Mouse (Mus musculus) ovary, postnatal 10 days (tissue): Measurements from ENCODE around the gene Parp6.

Experiments
- DNase-seq: peaks from one replicate; pipeline ENCODE4 v3.0.0; 2022; ENCODE audit warnings: low spot score

Gene Parp6

DNA sequence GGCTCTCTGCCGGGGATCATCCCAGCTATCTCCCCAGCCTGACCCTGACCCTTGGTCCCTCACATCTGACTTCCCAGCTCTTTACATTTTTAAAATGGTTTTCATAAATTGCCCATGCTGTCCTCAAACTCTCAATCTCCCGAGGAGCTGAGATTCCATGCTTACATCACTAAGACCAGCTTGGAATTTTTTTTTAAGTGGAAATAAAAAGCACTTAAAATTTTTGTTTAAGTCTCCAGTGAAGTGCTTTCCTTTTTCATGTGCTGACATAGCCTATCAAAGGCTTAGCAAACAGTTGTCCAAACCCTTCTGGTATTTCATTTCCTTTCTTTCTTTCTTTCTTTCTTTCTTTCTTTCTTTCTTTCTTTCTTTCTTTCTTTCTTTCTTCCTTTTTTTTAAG is 66.9 kb downstream of the Parp6 start:
- no peak for DNase-seq

DNA sequence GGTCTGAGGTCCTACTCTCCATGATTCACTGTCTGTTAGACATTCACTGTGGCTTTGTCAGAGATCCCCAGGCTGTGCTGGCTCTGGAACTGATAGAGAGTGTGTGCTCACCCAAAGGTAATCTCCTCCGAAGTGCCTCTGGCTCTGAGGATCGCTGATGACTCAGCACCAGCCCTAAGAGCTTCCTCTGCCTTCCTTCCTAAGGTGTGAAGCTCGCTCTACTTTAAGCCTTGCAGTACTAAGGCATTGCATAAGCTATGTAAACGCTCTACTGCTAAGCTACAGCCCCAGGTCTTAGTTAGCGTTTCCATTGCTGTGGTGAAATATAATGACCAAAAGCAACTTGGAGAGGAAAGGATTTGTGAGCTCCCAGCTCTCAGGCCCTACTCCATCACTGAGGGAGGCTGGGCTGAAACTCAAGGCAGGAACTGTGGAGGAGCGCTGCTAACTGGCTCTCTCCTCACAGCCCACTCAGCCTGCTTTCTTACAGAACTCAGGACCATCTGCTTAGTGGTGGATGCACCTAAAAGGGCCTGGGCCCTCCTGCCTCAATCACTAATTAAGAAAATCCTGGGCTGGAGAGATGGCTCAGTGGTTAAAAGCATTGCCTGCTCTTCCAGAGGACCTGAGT is 70.4 kb downstream of the Parp6 start:
- no peak for DNase-seq

DNA sequence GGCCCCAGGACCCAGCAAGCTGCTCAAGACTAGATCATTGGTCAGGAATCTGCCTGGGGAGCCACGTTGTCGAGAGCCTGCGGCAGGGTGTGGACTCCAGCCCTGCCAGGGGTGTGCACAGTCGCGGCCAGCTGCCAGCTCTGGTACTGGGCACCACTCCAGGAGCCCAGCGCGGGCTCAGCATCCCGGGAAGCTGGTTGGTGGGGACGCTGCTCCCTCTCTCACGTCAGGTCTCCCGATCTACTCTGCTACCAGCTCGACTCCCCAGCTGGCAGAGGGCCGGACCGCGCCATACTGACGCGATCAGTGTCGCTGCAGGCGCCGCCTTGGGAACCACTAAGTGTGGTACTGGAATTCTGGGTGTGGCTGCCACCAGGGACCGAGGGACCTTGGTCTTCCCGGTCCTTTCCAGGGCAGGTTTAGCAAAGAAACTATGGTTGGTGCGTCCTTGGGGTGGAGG is 74.6 kb downstream of the Parp6 start:
- DNase-seq, result peak; percentile 58

DNA sequence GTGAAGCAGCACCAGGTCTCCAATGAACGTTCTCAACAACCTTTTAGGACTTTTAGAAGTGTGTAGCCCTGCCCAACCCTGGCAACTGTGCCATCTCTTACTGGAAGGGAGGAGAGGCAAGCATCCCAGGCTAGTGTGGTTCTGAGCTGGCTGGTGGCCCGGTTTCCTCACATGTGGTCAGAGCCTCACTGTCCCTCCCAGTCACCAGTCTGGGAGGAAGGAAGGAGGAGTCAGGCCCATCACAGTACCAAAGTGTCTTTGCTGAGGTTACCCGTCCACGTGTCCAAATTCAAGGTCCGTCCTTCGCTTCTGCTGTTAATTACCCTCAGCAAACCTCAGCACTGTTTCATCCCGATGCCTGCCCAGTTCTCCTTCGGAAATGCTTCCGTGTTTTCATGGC is 75.1 kb downstream of the Parp6 start:
- no peak for DNase-seq

DNA sequence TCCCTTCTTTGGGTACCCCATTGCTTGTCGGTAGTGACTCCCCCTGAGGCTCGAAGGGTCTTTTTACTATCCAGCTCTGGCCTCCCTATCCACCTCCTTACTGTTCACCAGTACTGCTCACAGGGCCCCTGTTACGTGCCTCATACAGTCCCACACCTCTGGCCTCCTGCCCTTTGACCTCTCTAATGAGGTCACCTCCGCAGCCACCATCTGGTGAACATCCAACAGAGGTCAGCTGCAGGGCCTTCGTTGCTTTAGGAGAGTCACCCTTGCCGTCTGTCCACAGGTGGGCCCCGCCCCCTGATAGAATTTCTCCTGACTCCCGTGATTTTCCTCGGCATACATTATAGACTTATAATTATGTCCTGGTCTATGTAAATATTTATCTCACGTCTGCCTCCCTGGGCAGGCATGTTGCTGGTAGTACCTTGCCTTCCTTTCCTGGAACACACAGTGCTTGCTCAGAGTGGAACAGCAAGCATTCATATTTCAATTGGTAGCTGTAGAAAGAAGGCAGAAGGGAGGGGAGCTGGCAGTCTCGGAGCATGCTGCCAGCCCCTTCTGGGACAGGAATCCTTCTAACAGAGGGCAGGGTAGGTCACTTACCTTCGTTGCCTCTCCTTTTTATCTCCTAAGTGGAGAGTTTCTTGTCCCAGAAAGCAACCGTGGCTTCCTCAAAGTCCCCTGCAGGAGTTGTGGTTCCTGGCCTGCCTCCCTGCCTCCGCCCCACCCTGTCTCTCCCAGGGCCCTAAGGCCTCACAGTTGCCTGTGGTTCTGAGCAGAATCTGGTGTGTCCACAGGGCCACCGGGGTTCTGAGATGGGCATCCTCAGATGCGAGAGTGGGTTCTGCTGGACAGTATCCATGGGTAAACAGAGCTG is 77.7 kb downstream of the Parp6 start:
- DNase-seq, result no peak

DNA sequence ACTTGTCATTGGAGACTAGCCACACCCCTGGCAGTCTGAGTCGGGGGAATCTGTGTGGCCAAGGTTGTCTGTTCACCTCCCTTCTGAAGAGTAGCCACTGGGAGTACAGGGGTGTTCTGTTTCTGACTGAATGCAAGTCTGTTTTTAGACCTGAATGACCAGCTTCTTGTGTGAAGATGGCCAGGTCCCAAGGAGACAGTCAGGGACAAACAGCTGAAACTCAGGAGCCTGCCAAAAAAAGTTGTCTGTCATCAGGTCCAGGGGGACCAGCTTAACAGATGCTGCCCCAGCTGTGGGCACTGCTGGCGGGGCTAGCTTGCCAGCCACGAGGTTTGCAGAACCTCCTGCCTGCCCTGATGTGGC is 78.3 kb downstream of the Parp6 start:
- no peak for DNase-seq

DNA sequence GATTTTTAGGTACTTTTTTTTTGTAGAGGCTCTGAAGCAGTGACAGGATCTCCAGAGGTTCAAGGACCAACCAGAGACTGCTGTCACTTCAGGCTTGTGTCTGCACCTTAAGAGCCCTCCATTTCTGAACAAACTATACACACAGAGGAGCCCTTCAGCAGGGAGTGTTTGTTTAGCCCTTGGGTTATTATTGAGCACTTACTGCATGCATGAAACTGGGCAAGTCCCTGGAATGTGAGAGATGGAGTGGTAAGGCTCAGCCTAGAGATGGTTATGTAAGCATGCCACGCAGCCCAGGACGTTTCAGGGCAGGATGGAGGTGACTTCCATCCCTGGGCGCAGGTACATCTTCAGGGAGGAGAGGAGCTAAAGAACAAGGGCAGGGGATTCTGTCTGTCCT is 79.3 kb downstream of the Parp6 start:
- DNase-seq, result no peak
